Mouse (Mus musculus): Measurements from ENCODE around the gene Efcab7.

DNA sequence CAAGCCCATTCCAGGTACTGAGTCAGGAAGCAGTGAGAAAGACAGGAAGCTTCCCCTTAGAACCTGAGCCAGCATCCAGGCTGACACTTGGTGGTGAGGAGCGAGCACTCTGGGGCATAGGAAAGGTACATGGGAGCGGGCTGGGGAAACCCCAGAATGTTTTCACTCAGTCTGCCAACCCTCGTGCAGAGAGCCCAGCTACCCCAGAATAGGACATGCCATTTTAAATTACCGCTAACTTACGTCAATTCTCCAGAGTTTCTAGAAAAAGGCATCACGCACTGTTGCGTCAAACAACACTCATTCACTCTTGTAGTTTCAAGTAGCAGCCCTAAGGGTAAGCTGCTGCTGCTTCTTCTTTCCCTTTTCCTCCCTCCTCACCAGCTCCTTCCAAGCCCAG lies 116.0 kb downstream of the Efcab7 start:
- TF ChIP-seq CTCF (IDR thresholded peaks at IDR 0.05; ENCODE audit: borderline replicate concordance, insufficient read depth, low read length): no peak
- TF ChIP-seq POLR2A (IDR thresholded peaks at IDR 0.05; ENCODE audit: low read depth, low read length): no peak
